Mouse (Mus musculus) olfactory bulb, adult 2 months (tissue): Measurements from ENCODE around the gene Sstr2. TPM values are rescaled to one million over a fixed set of nuclear protein-coding genes. Genes with fewer than 3 reads are reported as not detected.
A peak's percentile ranks its signal among the peaks of the same experiment; 100 is the strongest.

ENCODE experiments used
- H3K27ac ChIP-seq: fragments of 200-500 bp; 2 replicates; pipeline ENCODE4 v1.5.1; 2012; ENCODE audit warnings: low read depth, low read length; ENCODE audit not compliant: insufficient read depth
- H3K4me1 ChIP-seq: fragments of 200-500 bp; 2 replicates; pipeline ENCODE4 v1.6.1; 2012; ENCODE audit warnings: low read length; ENCODE audit not compliant: control insufficient read depth, insufficient read depth
- H3K4me3 ChIP-seq: fragments of 200-500 bp; 2 replicates; pipeline ENCODE4 v1.5.1; 2012; ENCODE audit warnings: mild to moderate bottlenecking, low read depth, low read length, moderate library complexity; ENCODE audit not compliant: insufficient read depth
- CTCF ChIP-seq: fragments of 200-500 bp; IDR thresholded peaks from 2 replicates; pipeline ENCODE4 v1.5.1; 2012; ENCODE audit warnings: low read depth, mild to moderate bottlenecking, low read length, moderate library complexity; ENCODE audit not compliant: insufficient read depth
- POLR2A ChIP-seq: fragments of 200-500 bp; IDR thresholded peaks from 2 replicates; pipeline ENCODE4 v1.6.1; 2012; ENCODE audit warnings: mild to moderate bottlenecking, low read depth, low read length, moderate library complexity; ENCODE audit not compliant: insufficient read depth
- WGBS: fragments of 180-500 bp; shearing (Covaris S2); methylation state at CpG from one replicate; pipeline ENCODE4 v1.1.7; 2018; 5-methylcytosine and 5-hydroxymethylcytosine counted together
- polyA plus RNA-seq: library from polyadenylated mRNA; stranded (reverse); fragments of >200 nt; gene quantifications from 2 replicates; pipeline ENCODE4 v1.2.4, GENCODE M21; 2012; ENCODE audit warnings: low replicate concordance; ENCODE audit not compliant: missing spikeins, insufficient read depth, insufficient read length

The Sstr2 gene
- polyA plus RNA-seq, 1 experiment: not detected

GRCm38 (mm10) chr11:113631862-113632261 is 12.7 kb downstream of the Sstr2 start:
- WGBS: 84% methylated on average over 8 of the region's 8 CpGs
- TF ChIP-seq POLR2A (no peak), CTCF (no peak)

GRCm38 (mm10) chr11:113632303-113632702 is 13.2 kb downstream of the Sstr2 start:
- H3K4me3 ChIP-seq: no peak overlapping the region
- H3K27ac ChIP-seq: no peak overlapping the region
- WGBS: 91% methylated on average over 7 of the region's 7 CpGs
- no peak for TF ChIP-seq POLR2A
- H3K4me1 ChIP-seq: no peaks in the 10 kb centered on the region

More at GRCm38 (mm10) chr11:113631862-113632261, 12.7 kb downstream of the Sstr2 start:
- Histone ChIP-seq H3K4me3 (no peak overlapping the region), H3K27ac (no peak overlapping the region), H3K4me1 (no peaks in the 10 kb centered on the region)

DNA sequence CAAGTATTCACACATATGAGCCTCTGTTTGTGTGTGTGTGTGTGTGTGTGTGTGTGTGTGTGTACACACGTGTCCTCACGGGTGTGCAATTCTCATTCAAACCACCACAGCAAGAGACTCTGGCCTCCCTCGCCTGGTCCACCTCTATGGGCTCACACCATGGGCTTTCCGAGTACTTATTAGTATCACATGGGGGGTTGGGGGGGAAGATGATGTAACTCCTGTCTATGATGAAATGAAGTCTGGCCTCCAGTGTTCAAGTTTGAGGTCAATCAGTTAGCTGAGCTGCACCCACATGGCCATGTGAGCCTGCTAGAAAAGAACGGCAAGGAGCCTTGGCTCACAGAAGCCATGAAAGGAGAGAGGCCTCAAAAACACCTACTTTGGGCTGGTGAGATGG is 14.3 kb downstream of the Sstr2 start:
- no peak for TF ChIP-seq POLR2A
- no peak for TF ChIP-seq CTCF
- no peak overlapping the region for H3K4me3 ChIP-seq
- no peaks in the 10 kb centered on the region for H3K4me1 ChIP-seq
- WGBS: over 99% methylated on average over 5 of the region's 5 CpGs
- no peak overlapping the region for H3K27ac ChIP-seq

DNA sequence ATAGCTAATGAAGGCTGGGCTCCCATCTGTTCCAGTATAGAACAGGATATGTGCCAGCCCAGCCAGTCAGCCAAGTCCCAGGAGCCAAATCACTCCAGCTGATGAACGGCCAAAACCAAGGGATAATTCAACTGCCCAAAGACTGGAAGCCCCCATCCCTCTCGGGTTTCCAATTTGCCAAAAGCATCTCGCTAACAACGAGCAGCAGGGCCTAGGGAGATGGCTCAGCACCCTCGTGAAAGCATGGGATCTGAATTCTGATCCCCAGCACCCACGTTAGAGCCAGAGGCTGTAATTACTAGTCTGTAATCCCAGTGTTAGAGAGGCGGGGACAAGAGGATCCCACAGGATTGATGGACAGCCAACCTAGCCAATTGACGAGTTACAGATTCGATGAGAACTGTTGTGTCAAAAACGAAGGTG is 15.6 kb downstream of the Sstr2 start:
- no peak overlapping the region for H3K27ac ChIP-seq
- TF ChIP-seq CTCF (no peak), POLR2A (no peak)
- no peaks in the 10 kb centered on the region for H3K4me1 ChIP-seq
- 63% methylated on average over 10 of the region's 10 CpGs for WGBS
- H3K4me3 ChIP-seq: no peak overlapping the region

GRCm38 (mm10) chr11:113638680-113639079 is 19.5 kb downstream of the Sstr2 start:
- no peak for TF ChIP-seq CTCF
- TF ChIP-seq POLR2A: no peak
- WGBS: 95% methylated on average over 12 of the region's 12 CpGs
- Histone ChIP-seq H3K27ac (no peak overlapping the region), H3K4me1 (no peaks in the 10 kb centered on the region), H3K4me3 (no peak overlapping the region)

DNA sequence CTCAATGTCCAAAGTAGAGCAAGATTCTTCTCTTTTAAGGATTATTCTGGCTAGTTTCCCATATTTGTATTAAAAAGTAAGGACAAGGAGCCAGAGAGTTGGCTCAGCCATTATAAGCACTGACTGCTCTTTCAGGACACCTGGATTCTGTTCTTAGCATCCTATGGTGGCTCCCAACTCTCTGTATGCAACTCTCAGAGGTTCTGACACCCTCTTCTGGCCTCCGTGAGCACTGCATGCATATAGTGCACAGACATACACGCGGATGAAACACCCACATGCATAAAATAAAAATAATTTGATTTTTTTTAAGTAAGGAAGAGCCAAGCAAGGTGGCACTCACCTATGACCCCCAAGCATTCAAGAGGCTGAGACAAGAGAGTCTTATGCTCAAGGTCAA is 26.0 kb downstream of the Sstr2 start:
- no peak overlapping the region for H3K4me3 ChIP-seq
- TF ChIP-seq POLR2A (no peak), CTCF (no peak)
- H3K4me1 ChIP-seq: peaks cover 10% of the 10 kb centered on the region
- H3K27ac ChIP-seq: no peak overlapping the region
- 87% methylated on average over 3 of the region's 3 CpGs for WGBS

DNA sequence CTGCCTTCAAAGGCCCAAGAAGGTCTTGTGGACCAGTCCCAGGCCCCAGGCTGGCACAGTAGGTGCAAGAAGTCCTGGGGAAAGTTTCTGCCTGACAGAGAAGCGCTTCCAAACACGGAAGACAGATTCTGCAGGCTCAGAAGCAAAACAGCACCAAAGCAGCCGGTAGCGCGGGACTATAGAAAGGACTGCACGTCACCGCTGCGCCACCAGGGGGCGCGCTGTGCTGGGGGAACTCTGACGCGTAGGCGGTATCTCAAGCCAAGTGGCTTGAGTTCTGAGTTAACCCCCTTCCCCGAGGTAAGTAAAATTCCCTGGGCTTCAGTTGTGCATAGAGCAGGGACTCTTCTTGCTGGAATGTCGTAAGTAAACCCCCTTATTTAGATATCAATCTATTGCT is 29.0 kb downstream of the Sstr2 start:
- no peak overlapping the region for H3K27ac ChIP-seq
- peaks cover 13% of the 10 kb centered on the region for H3K4me1 ChIP-seq
- WGBS: 2% methylated on average over 15 of the region's 15 CpGs
- TF ChIP-seq POLR2A (no peak), CTCF (peak; percentile 79)
- no peak overlapping the region for H3K4me3 ChIP-seq

DNA sequence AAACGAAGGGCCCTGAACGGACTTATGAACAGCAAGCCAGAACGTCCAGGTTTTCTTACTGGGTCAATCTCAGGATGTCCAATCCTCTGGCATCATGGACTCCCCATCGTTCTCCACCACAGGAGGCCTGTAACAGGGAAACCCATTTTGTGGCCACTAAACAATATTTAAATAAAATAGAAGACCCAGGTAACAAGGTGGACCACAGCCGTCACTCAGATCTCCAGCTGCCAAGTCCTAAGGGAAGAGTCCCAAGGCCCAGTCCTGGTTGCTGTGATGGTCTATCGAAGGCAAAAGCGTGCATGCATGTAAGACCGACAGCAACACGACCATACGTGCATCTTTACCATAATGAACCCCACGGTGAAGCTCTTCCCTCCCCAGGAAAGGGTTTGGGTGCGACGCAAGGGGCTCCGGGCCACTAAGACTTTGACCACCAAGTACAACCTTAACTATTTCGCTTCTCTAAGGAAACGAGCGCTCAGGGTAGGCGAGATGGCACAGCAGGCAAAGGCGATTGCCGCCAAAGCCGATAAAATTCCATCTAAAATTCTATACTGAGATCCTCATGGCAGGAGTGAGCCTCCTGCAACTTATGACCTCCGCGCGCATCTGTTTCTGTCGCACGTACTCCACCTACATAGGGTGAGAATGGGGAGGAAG is 29.7 kb downstream of the Sstr2 start, which contains the start of gene Cog1:
Cog1 (plus strand) TSS at position 480 of the 663 bp plus-strand sequence.
- Histone ChIP-seq H3K27ac (peak within 1 kb of the TSS; percentile 42), H3K4me3 (peak within 1 kb of the TSS; percentile 60), H3K4me1 (peaks cover 13% of the 10 kb centered on the region)
- WGBS: 43% methylated on average over 26 of the region's 26 CpGs
- TF ChIP-seq POLR2A (no peak), CTCF (no peak)

GRCm38 (mm10) chr11:113649353-113650210 is 30.4 kb downstream of the Sstr2 start, which contains the start of gene Slc39a11:
Gene Slc39a11 (minus strand): TSS chr11:113650079.
- Histone ChIP-seq H3K4me3 (peak within 1 kb of the TSS; percentile 60), H3K4me1 (peaks cover 13% of the 10 kb centered on the region), H3K27ac (peak within 1 kb of the TSS; percentile 42)
- under 1% methylated on average over 85 of the region's 91 CpGs for WGBS
- peak; percentile 55; the same call in 1 of the 2 replicates for TF ChIP-seq POLR2A
- no peak for TF ChIP-seq CTCF
